Mouse (Mus musculus) right cerebral cortex, adult 2 months (tissue): ENCODE results near the gene Chil1.

ENCODE experiments used
- DNase-seq, 2 experiments: peaks; one replicate each; pipeline ENCODE4 v3.0.0; 2021 to 2022; ENCODE audit warnings: low spot score in 2 of 2

Chil1 gene

GRCm38 (mm10) chr1:134182025-134182424, at the start of gene Chil1:
Gene Chil1, plus strand, starts transcription at chr1:134182176.
- no peak for DNase-seq

GRCm38 (mm10) chr1:134133316-134133715, 48.7 kb upstream of the Chil1 start:
- DNase-seq, result no peak

GRCm38 (mm10) chr1:134136351-134136750, 45.6 kb upstream of the Chil1 start:
- no peak for DNase-seq

- no peak for DNase-seq
Measured at GRCm38 (mm10) chr1:134138424-134138823, 43.6 kb upstream of the Chil1 start.

GRCm38 (mm10) chr1:134142363-134142794, 39.6 kb upstream of the Chil1 start:
- no peak for DNase-seq

- peak; percentile 65 for DNase-seq
Measured at GRCm38 (mm10) chr1:134146066-134146465, 35.9 kb upstream of the Chil1 start.

GRCm38 (mm10) chr1:134150076-134150475, 31.9 kb upstream of the Chil1 start:
- no peak for DNase-seq

GRCm38 (mm10) chr1:134150745-134151144, 31.2 kb upstream of the Chil1 start:
- DNase-seq, result no peak

- peak; percentile 84 to 90 for DNase-seq
Measured at GRCm38 (mm10) chr1:134151655-134152412, 30.1 kb upstream of the Chil1 start.

GRCm38 (mm10) chr1:134152626-134153590, 29.1 kb upstream of the Chil1 start:
- DNase-seq, result no peak

GRCm38 (mm10) chr1:134154121-134154520, 27.9 kb upstream of the Chil1 start:
- DNase-seq, result no peak

- no peak for DNase-seq
Measured at GRCm38 (mm10) chr1:134154655-134155054, 27.3 kb upstream of the Chil1 start.

- no peak for DNase-seq
Measured at GRCm38 (mm10) chr1:134160404-134160803, 21.6 kb upstream of the Chil1 start.

GRCm38 (mm10) chr1:134161399-134161798, 20.6 kb upstream of the Chil1 start:
- no peak for DNase-seq

GRCm38 (mm10) chr1:134162510-134163225, 19.3 kb upstream of the Chil1 start:
- DNase-seq, result no peak

GRCm38 (mm10) chr1:134163476-134163875, 18.5 kb upstream of the Chil1 start:
- DNase-seq, result no peak

GRCm38 (mm10) chr1:134164454-134164853, 17.5 kb upstream of the Chil1 start:
- DNase-seq, result no peak

GRCm38 (mm10) chr1:134166547-134166946, 15.4 kb upstream of the Chil1 start:
- DNase-seq, result no peak

GRCm38 (mm10) chr1:134167416-134168305, 14.3 kb upstream of the Chil1 start:
- peak in 1 of 2 experiments; percentile 23 for DNase-seq

GRCm38 (mm10) chr1:134168567-134168966, 13.4 kb upstream of the Chil1 start:
- no peak for DNase-seq
